Mouse (Mus musculus): ENCODE measurements at regions not wholly inside any gene's neighbourhood (a gene's known extent, or its start where the extent isn't known, plus 50 kb on each side); places are given as distances from the start of the nearest gene placed in this dataset.

GRCm38 (mm10) chr3:11261052-11261451, 925.6 kb upstream of the Gm38303 start:
- TF ChIP-seq TAL1 (IDR thresholded peaks at IDR 0.05; ENCODE audit: low read length) (no peak), CTCF (IDR thresholded peaks at IDR 0.05 in 2 of 3, conservative IDR thresholded peaks at IDR 0.05 in 1 of 3; ENCODE audit: control insufficient read depth in 1 of 3, insufficient read depth in 1 of 3, low read depth in 2 of 3, low read length in 3 of 3, poor library complexity in 1 of 3, severe bottlenecking in 1 of 3) (no peak), MXI1 (IDR thresholded peaks at IDR 0.05; ENCODE audit: low read depth, low read length) (no peak), MYC (IDR thresholded peaks at IDR 0.05; ENCODE audit: low read depth, low read length) (no peak), GATA1 (IDR thresholded peaks at IDR 0.05; ENCODE audit: low read depth, low read length) (no peak), KAT2A (conservative IDR thresholded peaks at IDR 0.05; ENCODE audit: low read depth, low read length) (no peak), MAZ (IDR thresholded peaks at IDR 0.05; ENCODE audit: low read depth, low read length) (no peak), POLR2AphosphoS5 (IDR thresholded peaks at IDR 0.05; ENCODE audit: borderline replicate concordance, low read depth, low read length) (no peak)

All from MEL (cell line).